Mouse (Mus musculus): ENCODE data around the gene Gm10401. TPM values are rescaled to one million over a fixed set of nuclear protein-coding genes. Genes with fewer than 3 reads are reported as not detected.

The Gm10401 gene
- polyA plus RNA-seq, 1 experiment from 2014 or later, result 31.2 TPM

GRCm38 (mm10) chr5:115133358-115134066 is 35.4 kb upstream of the Gm10401 start:
- Histone ChIP-seq H3K36me3 (0 out of 2 replicates have a peak, but pooled peaks cover 4% of the 10 kb centered on the region), H3K4me3 (replicated peaks) (peak overlapping the region; percentile 81), H3K27me3 (replicated peaks) (no peaks in the 10 kb centered on the region), H3K4me1 (peaks cover 14% of the 10 kb centered on the region), H3K4me2 (peak overlapping the region; percentile 94), H3K27ac (no peak overlapping the region), H3K9ac (peak overlapping the region; percentile 6; the same call in 1 of the 2 replicates), H3K9me3 (no peaks in the 10 kb centered on the region)
- 57% methylated on average over 6 of the region's 6 CpGs for WGBS
- no peak for ATAC-seq (ENCODE audit: insufficient read depth, low FRiP score, low read depth)

- Histone ChIP-seq H3K4me2 (no peak overlapping the region), H3K9me3 (no peaks in the 10 kb centered on the region), H3K27ac (no peak overlapping the region), H3K4me1 (peaks cover 14% of the 10 kb centered on the region), H3K4me3 (replicated peaks) (no peak overlapping the region), H3K9ac (0 out of 2 replicates have a peak overlapping the region, but pooled peaks have one; percentile 6), H3K27me3 (replicated peaks) (no peaks in the 10 kb centered on the region), H3K36me3 (0 out of 2 replicates have a peak, but pooled peaks cover 6% of the 10 kb centered on the region)
- ATAC-seq (ENCODE audit: insufficient read depth, low FRiP score, low read depth), result no peak
- WGBS, result 89% methylated on average over 8 of the region's 8 CpGs
Observed at GRCm38 (mm10) chr5:115132465-115132864, 34.4 kb upstream of the Gm10401 start.

- H3K9me3 ChIP-seq, result no peaks in the 10 kb centered on the region
- H3K9ac ChIP-seq, result no peak overlapping the region
- whole genome bisulfite sequencing, result 89% methylated on average over 6 of the region's 6 CpGs
- peaks cover 18% of the 10 kb centered on the region for H3K4me1 ChIP-seq
- no peak for ATAC-seq (ENCODE audit: insufficient read depth, low FRiP score, low read depth)
- H3K36me3 ChIP-seq, result peaks cover 18% of the 10 kb centered on the region
- H3K4me2 ChIP-seq, result no peak overlapping the region
- no peaks in the 10 kb centered on the region for H3K27me3 ChIP-seq (replicated peaks)
- no peak overlapping the region for H3K4me3 ChIP-seq (replicated peaks)
- no peak overlapping the region for H3K27ac ChIP-seq
Observed at GRCm38 (mm10) chr5:115129328-115129727, 31.2 kb upstream of the Gm10401 start.

GRCm38 (mm10) chr5:115127421-115128179 is 29.5 kb upstream of the Gm10401 start:
- Histone ChIP-seq H3K27me3 (replicated peaks) (no peaks in the 10 kb centered on the region), H3K4me2 (no peak overlapping the region), H3K27ac (no peak overlapping the region), H3K4me3 (replicated peaks) (no peak overlapping the region), H3K9ac (no peak overlapping the region), H3K36me3 (peaks cover 22% of the 10 kb centered on the region), H3K4me1 (0 out of 2 replicates have a peak, but pooled peaks cover 5% of the 10 kb centered on the region), H3K9me3 (no peaks in the 10 kb centered on the region)
- ATAC-seq (ENCODE audit: insufficient read depth, low FRiP score, low read depth), result no peak
- WGBS, result 91% methylated on average over 22 of the region's 22 CpGs

GRCm38 (mm10) chr5:115126578-115127312 is 28.6 kb upstream of the Gm10401 start:
- H3K9ac ChIP-seq, result no peak overlapping the region
- H3K36me3 ChIP-seq, result peaks cover 22% of the 10 kb centered on the region
- H3K4me2 ChIP-seq, result no peak overlapping the region
- H3K27ac ChIP-seq, result no peak overlapping the region
- no peaks in the 10 kb centered on the region for H3K9me3 ChIP-seq
- no peaks in the 10 kb centered on the region for H3K27me3 ChIP-seq (replicated peaks)
- no peak for ATAC-seq (ENCODE audit: insufficient read depth, low FRiP score, low read depth)
- H3K4me3 ChIP-seq (replicated peaks), result no peak overlapping the region
- 90% methylated on average over 28 of the region's 28 CpGs for WGBS
- H3K4me1 ChIP-seq, result 0 out of 2 replicates have a peak, but pooled peaks cover 5% of the 10 kb centered on the region

- peak overlapping the region; percentile 29; the same call in 1 of the 2 replicates for H3K4me2 ChIP-seq
- H3K27me3 ChIP-seq (replicated peaks), result no peaks in the 10 kb centered on the region
- 0 out of 2 replicates have a peak, but pooled peaks cover 5% of the 10 kb centered on the region for H3K4me1 ChIP-seq
- no peaks in the 10 kb centered on the region for H3K9me3 ChIP-seq
- peak; percentile 69; the same call in 1 of the 2 replicates for ATAC-seq (ENCODE audit: insufficient read depth, low FRiP score, low read depth)
- no peak overlapping the region for H3K9ac ChIP-seq
- 22% methylated on average over 24 of the region's 24 CpGs for WGBS
- H3K27ac ChIP-seq, result no peak overlapping the region
- H3K4me3 ChIP-seq (replicated peaks), result no peak overlapping the region
- peaks cover 22% of the 10 kb centered on the region for H3K36me3 ChIP-seq
Observed at GRCm38 (mm10) chr5:115125211-115125871, 27.2 kb upstream of the Gm10401 start.

- ATAC-seq (ENCODE audit: insufficient read depth, low FRiP score, low read depth), result no peak
- H3K27ac ChIP-seq, result no peak overlapping the region
- H3K27me3 ChIP-seq (replicated peaks), result no peaks in the 10 kb centered on the region
- peaks cover 5% of the 10 kb centered on the region; the same call in 1 of the 2 replicates for H3K4me1 ChIP-seq
- WGBS, result 89% methylated on average over 6 of the region's 6 CpGs
- no peak overlapping the region for H3K4me3 ChIP-seq (replicated peaks)
- no peak overlapping the region for H3K4me2 ChIP-seq
- peaks cover 22% of the 10 kb centered on the region for H3K36me3 ChIP-seq
- no peak overlapping the region for H3K9ac ChIP-seq
- no peaks in the 10 kb centered on the region for H3K9me3 ChIP-seq
Observed at GRCm38 (mm10) chr5:115124690-115125089, 26.6 kb upstream of the Gm10401 start.

GRCm38 (mm10) chr5:115120978-115121377 is 22.9 kb upstream of the Gm10401 start:
- peaks cover 23% of the 10 kb centered on the region for H3K36me3 ChIP-seq
- H3K4me2 ChIP-seq, result no peak overlapping the region
- no peak for ATAC-seq (ENCODE audit: insufficient read depth, low FRiP score, low read depth)
- H3K9ac ChIP-seq, result no peak overlapping the region
- H3K27ac ChIP-seq, result no peak overlapping the region
- no peak overlapping the region for H3K4me3 ChIP-seq (replicated peaks)
- H3K4me1 ChIP-seq, result peaks cover 8% of the 10 kb centered on the region; the same call in 1 of the 2 replicates
- WGBS, result 77% methylated on average over 5 of the region's 5 CpGs
- H3K27me3 ChIP-seq (replicated peaks), result no peaks in the 10 kb centered on the region
- no peaks in the 10 kb centered on the region for H3K9me3 ChIP-seq

GRCm38 (mm10) chr5:115118961-115119570 is 21.0 kb upstream of the Gm10401 start, which contains the start of gene Acads:
Gene Acads, minus strand, starts transcription at chr5:115119346.
- peak within 1 kb of the TSS; percentile 80 for H3K9ac ChIP-seq
- under 1% methylated on average over 39 of the region's 39 CpGs for WGBS
- H3K27ac ChIP-seq, result peak within 1 kb of the TSS; percentile 74

GRCm38 (mm10) chr5:115117467-115117866 is 19.4 kb upstream of the Gm10401 start:
- WGBS, result 82% methylated on average over 13 of the region's 13 CpGs
- H3K36me3 ChIP-seq, result peaks cover 14% of the 10 kb centered on the region
- peaks cover 3% of the 10 kb centered on the region; the same call in 1 of the 2 replicates for H3K4me1 ChIP-seq
- H3K4me3 ChIP-seq (replicated peaks), result no peak overlapping the region
- H3K4me2 ChIP-seq, result no peak overlapping the region
- no peak overlapping the region for H3K9ac ChIP-seq
- ATAC-seq (ENCODE audit: insufficient read depth, low FRiP score, low read depth), result no peak
- no peaks in the 10 kb centered on the region for H3K9me3 ChIP-seq
- H3K27me3 ChIP-seq (replicated peaks), result no peaks in the 10 kb centered on the region
- H3K27ac ChIP-seq, result no peak overlapping the region

More at GRCm38 (mm10) chr5:115118961-115119570, 21.0 kb upstream of the Gm10401 start, which contains the start of gene Acads:
- Histone ChIP-seq H3K4me3 (replicated peaks) (peak within 1 kb of the TSS; percentile 91), H3K36me3 (peaks cover 16% of the 10 kb centered on the region), H3K27me3 (replicated peaks) (no peaks in the 10 kb centered on the region), H3K4me2 (peak within 1 kb of the TSS; percentile 87), H3K9me3 (no peaks in the 10 kb centered on the region), H3K4me1 (peaks cover 3% of the 10 kb centered on the region; the same call in 1 of the 2 replicates)
- ATAC-seq (ENCODE audit: insufficient read depth, low FRiP score, low read depth), result peak; percentile 94
